Mouse (Mus musculus) MEL (cell line): Measurements from ENCODE around the gene Nrip2.

Experiments
- E2F4 ChIP-seq: IDR thresholded peaks from 2 replicates; pipeline ENCODE4 v1.6.1; 2011; ENCODE audit warnings: low read depth, low read length, improper control_type of control experiment, borderline replicate concordance
- USF1 ChIP-seq: IDR thresholded peaks from 2 replicates; pipeline ENCODE4 v1.6.1; 2014; ENCODE audit warnings: low read depth, mild to moderate bottlenecking, inconsistent platforms, low read length, improper control_type of control experiment, moderate library complexity
- ZKSCAN1 ChIP-seq: IDR thresholded peaks from 2 replicates; pipeline ENCODE4 v1.6.1; 2012; ENCODE audit warnings: low read depth, mild to moderate bottlenecking, inconsistent platforms, low read length, improper control_type of control experiment, moderate library complexity

DNA sequence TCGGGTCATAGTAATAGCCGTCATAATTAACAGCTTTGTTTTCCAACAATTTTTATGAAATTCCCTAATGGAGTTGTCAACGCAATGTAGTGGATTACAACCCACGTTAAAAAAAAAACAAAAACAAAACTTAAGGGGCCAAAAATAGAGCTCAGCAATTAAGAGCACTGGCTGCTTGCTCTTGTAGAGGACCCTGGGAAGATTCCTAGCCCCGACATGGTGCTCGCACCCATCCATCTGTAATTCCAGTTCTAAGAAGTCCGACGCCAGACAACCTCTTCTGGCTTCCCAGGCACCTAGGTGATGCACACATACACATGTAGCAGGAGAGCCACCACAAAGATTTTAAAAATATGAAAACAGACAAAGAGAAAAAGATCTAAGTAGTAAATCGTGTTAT lies 25.9 kb downstream of the Nrip2 start:
- TF ChIP-seq E2F4 (no peak), USF1 (no peak), ZKSCAN1 (no peak)
